Mouse (Mus musculus) limb, embryonic 13.5 days (tissue): ENCODE measurements around the gene Cenpv. TPM values are rescaled to one million over a fixed set of nuclear protein-coding genes. Genes with fewer than 3 reads are reported as not detected.
A peak's percentile ranks its signal among the peaks of the same experiment; 100 is the strongest.

Experiments used
- ATAC-seq: fragments of 200-750 bp; cut with Nextera tagmentation; 2 replicates; pipeline ENCODE4 v1.8.0; 2017; ENCODE audit warnings: low read depth, moderate number of reproducible peaks, moderate TSS enrichment; ENCODE audit not compliant: low FRiP score
- H3K27ac ChIP-seq: fragments of 300-500 bp; sonication (generic); 2 replicates; pipeline ENCODE4 v1.5.1; 2015; ENCODE audit warnings: inconsistent platforms, mild to moderate bottlenecking, moderate library complexity
- H3K27me3 ChIP-seq: fragments of 300-500 bp; sonication (generic); 2 replicates; pipeline ENCODE4 v1.6.1; 2015; ENCODE audit warnings: mild to moderate bottlenecking, inconsistent platforms
- H3K36me3 ChIP-seq: fragments of 300-500 bp; sonication (generic); 2 replicates; pipeline ENCODE4 v1.6.1; 2015; ENCODE audit warnings: inconsistent platforms, mild to moderate bottlenecking, moderate library complexity
- H3K4me1 ChIP-seq: fragments of 300-500 bp; sonication (generic); 2 replicates; pipeline ENCODE4 v1.6.1; 2015; ENCODE audit warnings: inconsistent platforms
- H3K4me2 ChIP-seq: fragments of 300-500 bp; sonication (generic); replicated peaks from 2 replicates; pipeline ENCODE4 v1.6.1; 2015; ENCODE audit warnings: inconsistent platforms, mild to moderate bottlenecking, moderate library complexity
- H3K4me3 ChIP-seq: fragments of 300-500 bp; sonication (generic); 2 replicates; pipeline ENCODE4 v1.5.1; 2015; ENCODE audit warnings: moderate library complexity, mild to moderate bottlenecking, inconsistent platforms
- H3K9ac ChIP-seq: fragments of 300-500 bp; sonication (generic); 2 replicates; pipeline ENCODE4 v1.6.1; 2015; ENCODE audit warnings: mild to moderate bottlenecking, inconsistent platforms
- H3K9me3 ChIP-seq: fragments of 300-500 bp; sonication (generic); 2 replicates; pipeline ENCODE4 v1.6.1; 2016; ENCODE audit warnings: inconsistent platforms
- WGBS: fragments of 180-500 bp; shearing (Covaris S2); methylation state at CpG from one replicate; pipeline ENCODE4 v1.1.7; 2015; 5-methylcytosine and 5-hydroxymethylcytosine counted together
- polyA plus RNA-seq: library from polyadenylated mRNA; unstranded; fragments of >200 nt; fragmentation: Nextera tagmentation; extraction: Ambion mirVana; gene quantifications from 2 replicates; pipeline ENCODE4 v1.2.1, GENCODE M21; 2015

Gene Cenpv
- polyA plus RNA-seq, 1 experiment from 2014 or later: 23.6 TPM

- Histone ChIP-seq H3K4me3 (peak overlapping the region; percentile 67), H3K4me1 (peaks cover 27% of the 10 kb centered on the region), H3K9me3 (no peaks in the 10 kb centered on the region), H3K27me3 (no peaks in the 10 kb centered on the region), H3K9ac (peak overlapping the region; percentile 81), H3K4me2 (peak overlapping the region; percentile 82), H3K27ac (peak overlapping the region; percentile 82), H3K36me3 (peaks cover 25% of the 10 kb centered on the region)
- under 1% methylated on average over 57 of the region's 58 CpGs for WGBS
- ATAC-seq: peak; percentile 90
These were observed 12.4 kb upstream of the Cenpv start for GRCm38 (mm10) chr11:62551226-62552119.

GRCm38 (mm10) chr11:62550727-62551225 is 11.7 kb upstream of the Cenpv start, which contains the start of gene Ubb:
Gene Ubb, plus strand, starts transcription at chr11:62551171.
- peak; percentile 98 for ATAC-seq
- H3K4me3 ChIP-seq: peak within 1 kb of the TSS; percentile 67
- H3K9ac ChIP-seq: peak within 1 kb of the TSS; percentile 93
- H3K27ac ChIP-seq: peak within 1 kb of the TSS; percentile 98
- under 1% methylated on average over 40 of the region's 40 CpGs for WGBS
- H3K27me3 ChIP-seq: no peaks in the 10 kb centered on the region
- H3K4me1 ChIP-seq: peaks cover 27% of the 10 kb centered on the region
- peaks cover 25% of the 10 kb centered on the region for H3K36me3 ChIP-seq
- H3K4me2 ChIP-seq: peak within 1 kb of the TSS; percentile 82
- H3K9me3 ChIP-seq: no peaks in the 10 kb centered on the region

- H3K4me2 ChIP-seq: peak overlapping the region; percentile 82
- H3K27me3 ChIP-seq: no peaks in the 10 kb centered on the region
- peak; percentile 12; the same call in 1 of the 2 replicates for ATAC-seq
- H3K4me1 ChIP-seq: peaks cover 27% of the 10 kb centered on the region
- WGBS: 3% methylated on average over 11 of the region's 11 CpGs
- peak overlapping the region; percentile 93 for H3K9ac ChIP-seq
- peak overlapping the region; percentile 67 for H3K4me3 ChIP-seq
- H3K36me3 ChIP-seq: peaks cover 23% of the 10 kb centered on the region
- peak overlapping the region; percentile 98 for H3K27ac ChIP-seq
- H3K9me3 ChIP-seq: no peaks in the 10 kb centered on the region
These were observed 11.2 kb upstream of the Cenpv start for GRCm38 (mm10) chr11:62550227-62550685.

- H3K9ac ChIP-seq: peak overlapping the region; percentile 93
- no peak for ATAC-seq
- no peaks in the 10 kb centered on the region for H3K9me3 ChIP-seq
- WGBS: 18% methylated on average over 5 of the region's 5 CpGs
- peak overlapping the region; percentile 98 for H3K27ac ChIP-seq
- peak overlapping the region; percentile 67 for H3K4me3 ChIP-seq
- peaks cover 22% of the 10 kb centered on the region for H3K4me1 ChIP-seq
- no peaks in the 10 kb centered on the region for H3K27me3 ChIP-seq
- H3K36me3 ChIP-seq: peaks cover 18% of the 10 kb centered on the region
- peak overlapping the region; percentile 82 for H3K4me2 ChIP-seq
These were observed 10.7 kb upstream of the Cenpv start for GRCm38 (mm10) chr11:62549782-62550181.

- WGBS: 92% methylated on average over 3 of the region's 3 CpGs
- Histone ChIP-seq H3K27ac (no peak overlapping the region), H3K9ac (no peak overlapping the region), H3K36me3 (no peaks in the 10 kb centered on the region), H3K4me3 (no peak overlapping the region), H3K27me3 (peaks cover 13% of the 10 kb centered on the region), H3K4me1 (0 out of 2 replicates have a peak, but pooled peaks cover 7% of the 10 kb centered on the region), H3K4me2 (no peak overlapping the region), H3K9me3 (no peaks in the 10 kb centered on the region)
- ATAC-seq: no peak
These were observed 4.9 kb upstream of the Cenpv start for GRCm38 (mm10) chr11:62543991-62544390.

GRCm38 (mm10) chr11:62541581-62541980 is 2.5 kb upstream of the Cenpv start:
- H3K27ac ChIP-seq: no peak overlapping the region
- no peak overlapping the region for H3K9ac ChIP-seq
- H3K27me3 ChIP-seq: peaks cover 13% of the 10 kb centered on the region
- H3K4me2 ChIP-seq: no peak overlapping the region
- no peaks in the 10 kb centered on the region for H3K36me3 ChIP-seq
- ATAC-seq: no peak
- WGBS: 63% methylated on average over 8 of the region's 8 CpGs
- no peaks in the 10 kb centered on the region for H3K9me3 ChIP-seq
- no peak overlapping the region for H3K4me3 ChIP-seq
- peaks cover 16% of the 10 kb centered on the region; the same call in 1 of the 2 replicates for H3K4me1 ChIP-seq

- no peak for ATAC-seq
- Histone ChIP-seq H3K27ac (no peak overlapping the region), H3K27me3 (peaks cover 13% of the 10 kb centered on the region), H3K4me1 (peaks cover 16% of the 10 kb centered on the region; the same call in 1 of the 2 replicates), H3K36me3 (no peaks in the 10 kb centered on the region), H3K4me3 (no peak overlapping the region), H3K9me3 (no peaks in the 10 kb centered on the region), H3K9ac (no peak overlapping the region), H3K4me2 (no peak overlapping the region)
- 80% methylated on average over 2 of the region's 2 CpGs for WGBS
These were observed 1.9 kb upstream of the Cenpv start for GRCm38 (mm10) chr11:62540969-62541368.

GRCm38 (mm10) chr11:62540167-62540566 is 1.1 kb upstream of the Cenpv start:
- no peak for ATAC-seq
- 81% methylated on average over 7 of the region's 7 CpGs for WGBS
- no peaks in the 10 kb centered on the region for H3K36me3 ChIP-seq
- H3K27ac ChIP-seq: no peak overlapping the region
- peaks cover 16% of the 10 kb centered on the region; the same call in 1 of the 2 replicates for H3K4me1 ChIP-seq
- H3K4me3 ChIP-seq: no peak overlapping the region
- peaks cover 13% of the 10 kb centered on the region for H3K27me3 ChIP-seq
- no peak overlapping the region for H3K4me2 ChIP-seq
- H3K9me3 ChIP-seq: no peaks in the 10 kb centered on the region
- H3K9ac ChIP-seq: no peak overlapping the region

GRCm38 (mm10) chr11:62538321-62539088 is 556 bp downstream of the Cenpv start:
- Histone ChIP-seq H3K9ac (peak overlapping the region; percentile 90), H3K9me3 (no peaks in the 10 kb centered on the region), H3K36me3 (no peaks in the 10 kb centered on the region), H3K4me1 (peaks cover 16% of the 10 kb centered on the region; the same call in 1 of the 2 replicates), H3K4me3 (peak overlapping the region; percentile 75), H3K4me2 (peak overlapping the region; percentile 91), H3K27me3 (peaks cover 13% of the 10 kb centered on the region), H3K27ac (no peak overlapping the region; the same call in 1 of the 2 replicates)
- peak; percentile 88 for ATAC-seq
- WGBS: 0% methylated on average over 57 of the region's 73 CpGs

- Histone ChIP-seq H3K9ac (no peak overlapping the region), H3K4me3 (peak overlapping the region; percentile 75; the same call in 1 of the 2 replicates)
These were observed 1.5 kb downstream of the Cenpv start for GRCm38 (mm10) chr11:62537590-62537989.

GRCm38 (mm10) chr11:62537089-62537488 is 2.0 kb downstream of the Cenpv start:
- H3K9ac ChIP-seq: no peak overlapping the region
- no peaks in the 10 kb centered on the region; the same call in 1 of the 2 replicates for H3K36me3 ChIP-seq
- peaks cover 13% of the 10 kb centered on the region for H3K27me3 ChIP-seq
- peaks cover 16% of the 10 kb centered on the region; the same call in 1 of the 2 replicates for H3K4me1 ChIP-seq
- no peaks in the 10 kb centered on the region for H3K9me3 ChIP-seq
- no peak overlapping the region for H3K27ac ChIP-seq
- no peak overlapping the region for H3K4me2 ChIP-seq
- no peak overlapping the region for H3K4me3 ChIP-seq
- 66% methylated on average over 8 of the region's 8 CpGs for WGBS
- no peak for ATAC-seq

More at GRCm38 (mm10) chr11:62537590-62537989, 1.5 kb downstream of the Cenpv start:
- Histone ChIP-seq H3K27ac (no peak overlapping the region), H3K27me3 (peaks cover 13% of the 10 kb centered on the region), H3K4me2 (peak overlapping the region; percentile 91), H3K9me3 (no peaks in the 10 kb centered on the region), H3K4me1 (peaks cover 16% of the 10 kb centered on the region; the same call in 1 of the 2 replicates), H3K36me3 (no peaks in the 10 kb centered on the region)
- ATAC-seq: no peak
- 30% methylated on average over 7 of the region's 7 CpGs for WGBS
